Mouse (Mus musculus): ENCODE results near the gene Atg101. TPM values are rescaled to one million over a fixed set of nuclear protein-coding genes. Genes with fewer than 3 reads are reported as not detected.

Gene Atg101
- polyA plus RNA-seq, 1 experiment from 2014 or later: 49.4 TPM

DNA sequence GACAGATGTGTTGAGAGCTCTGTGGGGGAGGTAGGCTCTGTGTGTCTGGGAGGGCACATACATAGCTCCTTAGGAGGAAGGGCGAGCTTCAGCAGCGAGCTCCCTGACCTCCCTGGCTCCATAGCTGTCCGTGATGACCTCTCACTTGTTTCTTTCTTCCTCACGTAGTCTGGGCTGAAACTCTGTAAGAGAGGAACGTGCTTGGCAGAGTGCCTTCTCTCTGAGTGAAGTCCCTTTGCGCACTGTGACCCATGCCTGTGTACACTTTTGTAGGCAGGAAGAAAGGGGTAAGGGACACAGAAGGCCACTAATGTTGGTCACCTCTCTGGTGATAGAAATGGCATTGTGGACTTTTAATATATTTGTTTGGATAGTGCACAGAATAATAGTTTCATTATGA, 3.3 kb downstream of the Atg101 start:
- no peak overlapping the region for H3K27ac ChIP-seq (ENCODE audit: low read depth, low read length)
- 85% methylated on average over 6 of the region's 6 CpGs for WGBS (ENCODE audit: insufficient replicate concordance)
- H3K4me3 ChIP-seq (ENCODE audit: low read depth, low read length): no peak overlapping the region
- H3K4me1 ChIP-seq (ENCODE audit: control insufficient read depth, insufficient read depth, low read length): peaks cover 8% of the 10 kb centered on the region
- ATAC-seq (replicated peaks; ENCODE audit: insufficient number of reproducible peaks, low FRiP score, low TSS enrichment): no peak
- peaks cover 10% of the 10 kb centered on the region for H3K36me3 ChIP-seq (ENCODE audit: control insufficient read depth, insufficient read depth, low read length)
- no peaks in the 10 kb centered on the region for H3K9me3 ChIP-seq (replicated peaks; ENCODE audit: control insufficient read depth, low read length)
- H3K27me3 ChIP-seq (ENCODE audit: control insufficient read depth, insufficient read depth, low read length): no peaks in the 10 kb centered on the region
- H3K9ac ChIP-seq (ENCODE audit: low read depth, low read length): no peak overlapping the region
- H3K4me2 ChIP-seq: no peak overlapping the region

DNA sequence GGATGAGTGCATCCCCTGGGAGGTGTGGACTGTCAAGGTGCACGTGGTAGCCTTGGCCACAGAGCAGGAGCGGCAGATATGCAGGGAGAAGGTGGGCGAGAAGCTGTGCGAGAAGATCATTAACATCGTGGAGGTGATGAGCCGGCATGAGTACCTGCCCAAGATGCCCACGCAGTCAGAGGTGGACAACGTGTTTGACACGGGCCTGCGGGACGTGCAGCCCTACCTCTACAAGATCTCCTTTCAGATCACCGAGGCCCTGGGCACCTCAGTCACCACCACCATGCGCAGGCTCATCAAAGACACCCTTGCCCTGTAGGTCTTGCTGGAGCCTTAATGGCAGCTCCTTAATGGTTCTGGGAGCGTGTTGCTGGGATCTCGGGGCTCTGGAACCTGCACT, 6.3 kb downstream of the Atg101 start:
- WGBS (ENCODE audit: insufficient replicate concordance): 93% methylated on average over 15 of the region's 15 CpGs
- Histone ChIP-seq H3K9me3 (replicated peaks; ENCODE audit: control insufficient read depth, low read length) (no peaks in the 10 kb centered on the region), H3K4me1 (ENCODE audit: control insufficient read depth, insufficient read depth, low read length) (peaks cover 9% of the 10 kb centered on the region), H3K36me3 (ENCODE audit: control insufficient read depth, insufficient read depth, low read length) (peaks cover 10% of the 10 kb centered on the region), H3K4me2 (no peak overlapping the region), H3K27ac (ENCODE audit: low read depth, low read length) (no peak overlapping the region), H3K4me3 (ENCODE audit: low read depth, low read length) (no peak overlapping the region), H3K27me3 (ENCODE audit: control insufficient read depth, insufficient read depth, low read length) (no peaks in the 10 kb centered on the region), H3K9ac (ENCODE audit: low read depth, low read length) (no peak overlapping the region)
- ATAC-seq (replicated peaks; ENCODE audit: insufficient number of reproducible peaks, low FRiP score, low TSS enrichment): no peak

DNA sequence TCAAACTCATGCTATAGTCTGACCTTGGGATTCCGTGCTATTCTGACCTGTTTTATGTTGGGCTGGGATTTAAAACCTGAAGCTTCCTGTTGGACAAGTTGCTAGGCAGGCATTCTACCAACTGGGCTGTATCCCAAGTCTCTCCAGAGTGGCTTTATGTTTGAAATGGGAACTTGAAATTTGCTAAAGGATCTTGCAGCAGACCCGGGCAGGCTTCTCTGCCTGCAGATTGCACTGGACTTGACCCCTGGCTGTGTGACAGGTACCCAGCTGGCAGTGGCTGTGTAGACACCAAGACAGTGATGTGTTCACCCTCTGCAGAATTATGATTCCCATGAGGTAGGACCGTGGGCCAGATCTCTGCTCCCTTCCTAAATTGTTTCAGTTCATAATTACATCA, 7.9 kb downstream of the Atg101 start:
- Histone ChIP-seq H3K36me3 (ENCODE audit: control insufficient read depth, insufficient read depth, low read length) (peaks cover 10% of the 10 kb centered on the region), H3K4me2 (no peak overlapping the region), H3K9me3 (replicated peaks; ENCODE audit: control insufficient read depth, low read length) (no peaks in the 10 kb centered on the region), H3K27me3 (ENCODE audit: control insufficient read depth, insufficient read depth, low read length) (no peaks in the 10 kb centered on the region), H3K4me3 (ENCODE audit: low read depth, low read length) (no peak overlapping the region), H3K27ac (ENCODE audit: low read depth, low read length) (no peak overlapping the region), H3K4me1 (ENCODE audit: control insufficient read depth, insufficient read depth, low read length) (peaks cover 9% of the 10 kb centered on the region), H3K9ac (ENCODE audit: low read depth, low read length) (no peak overlapping the region)
- no peak for ATAC-seq (replicated peaks; ENCODE audit: insufficient number of reproducible peaks, low FRiP score, low TSS enrichment)
- WGBS (ENCODE audit: insufficient replicate concordance): 89% methylated on average over 3 of the region's 3 CpGs

DNA sequence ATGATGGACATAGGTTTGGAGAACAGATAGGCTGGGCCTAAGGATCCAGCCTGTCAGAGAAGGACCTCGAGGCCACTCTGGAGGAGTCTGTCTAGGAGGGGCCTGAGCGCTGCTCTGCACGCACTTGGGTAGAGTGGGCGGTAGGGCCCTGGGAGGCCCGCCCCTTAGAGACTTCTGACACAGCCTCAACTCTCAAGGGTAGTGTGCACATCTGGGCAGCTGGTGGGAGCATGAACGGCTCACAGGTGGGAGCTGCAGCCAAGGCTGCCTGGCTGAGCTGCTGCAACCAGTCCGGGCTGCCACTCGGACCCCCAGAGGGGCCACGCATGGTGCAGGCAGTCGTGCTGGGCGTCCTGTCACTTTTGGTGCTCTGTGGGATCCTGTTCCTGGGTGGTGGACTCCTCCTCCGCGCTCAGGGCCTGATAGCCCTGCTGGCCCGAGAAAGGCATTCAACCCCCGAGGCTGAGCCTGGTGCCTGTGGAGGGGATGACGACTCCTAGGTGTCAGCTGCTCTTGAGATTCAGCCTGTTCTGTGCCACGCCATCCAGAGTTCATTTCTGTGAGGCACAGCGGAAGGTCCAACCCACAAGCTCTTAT, 9.1 kb downstream of the Atg101 start, which contains the start of gene 6030408B16Rik:
TSS of gene 6030408B16Rik (plus strand) at position 188 of the 597 bp plus-strand sequence.
- H3K9ac ChIP-seq (ENCODE audit: low read depth, low read length): peak within 1 kb of the TSS; percentile 34; the same call in 1 of the 2 replicates
- no peaks in the 10 kb centered on the region for H3K9me3 ChIP-seq (replicated peaks; ENCODE audit: control insufficient read depth, low read length)
- no peaks in the 10 kb centered on the region for H3K27me3 ChIP-seq (ENCODE audit: control insufficient read depth, insufficient read depth, low read length)
- H3K36me3 ChIP-seq (ENCODE audit: control insufficient read depth, insufficient read depth, low read length): peaks cover 10% of the 10 kb centered on the region
- 0 out of 2 replicates have a peak, but pooled peaks have one; percentile 49 for ATAC-seq (replicated peaks; ENCODE audit: insufficient number of reproducible peaks, low FRiP score, low TSS enrichment)
- H3K4me2 ChIP-seq: peak within 1 kb of the TSS; percentile 31
- H3K4me1 ChIP-seq (ENCODE audit: control insufficient read depth, insufficient read depth, low read length): peaks cover 12% of the 10 kb centered on the region
- WGBS (ENCODE audit: insufficient replicate concordance): 36% methylated on average over 18 of the region's 18 CpGs
- H3K4me3 ChIP-seq (ENCODE audit: low read depth, low read length): no peak within 1 kb of the TSS
- 0 out of 2 replicates have a peak within 1 kb of the TSS, but pooled peaks have one; percentile 15 for H3K27ac ChIP-seq (ENCODE audit: low read depth, low read length)

DNA sequence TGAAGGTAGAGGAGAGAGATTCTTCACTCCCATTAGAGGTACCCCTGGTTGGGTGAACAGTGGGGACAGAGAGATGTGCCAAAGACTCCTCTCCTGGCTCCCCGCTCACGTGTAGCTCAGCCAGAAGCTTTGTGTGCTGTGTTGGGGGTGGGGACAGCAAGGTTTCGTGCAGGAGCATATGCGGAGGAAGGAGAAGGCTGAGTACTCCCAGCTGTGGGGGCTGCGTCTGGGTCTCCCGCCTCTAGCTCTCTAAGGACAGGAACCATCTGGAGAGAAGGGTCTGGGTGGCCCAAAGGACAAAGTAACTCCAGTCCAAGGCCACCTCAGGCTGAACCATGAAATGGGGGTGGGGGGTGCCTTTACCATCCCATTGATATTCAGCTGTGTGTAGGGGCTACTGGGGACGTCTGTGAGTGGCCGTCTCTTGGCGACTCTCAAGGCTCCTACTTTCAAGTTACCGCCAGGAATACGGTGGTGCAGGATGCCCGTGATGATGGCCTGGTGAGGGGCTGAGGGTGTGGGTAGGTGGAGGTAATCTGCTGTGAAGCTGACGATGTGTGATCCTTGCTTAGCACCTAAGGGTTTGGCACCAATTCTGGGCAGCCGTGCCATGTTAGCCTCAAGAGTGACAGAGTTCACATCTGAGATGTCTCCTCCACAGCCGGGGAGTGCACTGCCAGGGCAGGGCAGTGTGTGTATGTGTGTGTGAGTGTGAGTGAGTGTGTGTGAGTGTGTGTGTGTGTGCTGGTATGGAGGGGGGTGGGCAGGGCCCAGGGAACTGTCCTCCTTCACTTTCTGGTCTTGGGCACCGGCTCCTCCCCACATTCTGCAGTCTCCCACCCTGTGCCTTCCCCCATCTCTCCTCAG, 10.2 kb downstream of the Atg101 start:
- ATAC-seq (replicated peaks; ENCODE audit: insufficient number of reproducible peaks, low FRiP score, low TSS enrichment): no peak
- H3K27me3 ChIP-seq (ENCODE audit: control insufficient read depth, insufficient read depth, low read length): no peaks in the 10 kb centered on the region
- H3K9me3 ChIP-seq (replicated peaks; ENCODE audit: control insufficient read depth, low read length): no peaks in the 10 kb centered on the region
- 49% methylated on average over 16 of the region's 16 CpGs for WGBS (ENCODE audit: insufficient replicate concordance)
- peaks cover 10% of the 10 kb centered on the region for H3K36me3 ChIP-seq (ENCODE audit: control insufficient read depth, insufficient read depth, low read length)
- no peak overlapping the region for H3K4me3 ChIP-seq (ENCODE audit: low read depth, low read length)
- H3K4me1 ChIP-seq (ENCODE audit: control insufficient read depth, insufficient read depth, low read length): peaks cover 23% of the 10 kb centered on the region
- peak overlapping the region; percentile 22; the same call in 1 of the 2 replicates for H3K4me2 ChIP-seq
- no peak overlapping the region for H3K27ac ChIP-seq (ENCODE audit: low read depth, low read length)
- H3K9ac ChIP-seq (ENCODE audit: low read depth, low read length): no peak overlapping the region

DNA sequence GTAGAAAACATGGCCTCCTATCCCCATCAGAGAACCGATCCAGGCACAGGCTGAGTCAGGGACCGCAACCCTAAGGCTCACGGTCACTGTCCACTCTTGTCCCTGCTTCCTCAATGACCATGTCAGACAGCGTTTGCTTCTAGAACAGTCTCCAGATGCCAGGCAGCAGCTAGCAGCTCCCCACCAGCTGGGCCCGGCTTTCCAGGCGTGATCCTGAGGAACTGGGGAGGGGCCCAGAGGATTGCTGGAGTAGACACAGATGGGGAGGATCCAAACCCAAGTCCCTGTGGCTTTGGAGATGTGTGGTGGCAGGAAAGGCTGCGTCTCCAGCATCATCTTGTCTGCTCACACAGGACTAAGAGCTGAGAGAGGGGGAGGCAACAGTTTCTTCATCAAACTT, 11.0 kb downstream of the Atg101 start:
- Histone ChIP-seq H3K36me3 (ENCODE audit: control insufficient read depth, insufficient read depth, low read length) (peaks cover 6% of the 10 kb centered on the region; the same call in 1 of the 2 replicates), H3K4me1 (ENCODE audit: control insufficient read depth, insufficient read depth, low read length) (peaks cover 29% of the 10 kb centered on the region), H3K4me2 (no peak overlapping the region), H3K4me3 (ENCODE audit: low read depth, low read length) (no peak overlapping the region), H3K9ac (ENCODE audit: low read depth, low read length) (no peak overlapping the region), H3K9me3 (replicated peaks; ENCODE audit: control insufficient read depth, low read length) (no peaks in the 10 kb centered on the region), H3K27ac (ENCODE audit: low read depth, low read length) (no peak overlapping the region), H3K27me3 (ENCODE audit: control insufficient read depth, insufficient read depth, low read length) (no peaks in the 10 kb centered on the region)
- WGBS (ENCODE audit: insufficient replicate concordance): 66% methylated on average over 7 of the region's 7 CpGs
- no peak for ATAC-seq (replicated peaks; ENCODE audit: insufficient number of reproducible peaks, low FRiP score, low TSS enrichment)

DNA sequence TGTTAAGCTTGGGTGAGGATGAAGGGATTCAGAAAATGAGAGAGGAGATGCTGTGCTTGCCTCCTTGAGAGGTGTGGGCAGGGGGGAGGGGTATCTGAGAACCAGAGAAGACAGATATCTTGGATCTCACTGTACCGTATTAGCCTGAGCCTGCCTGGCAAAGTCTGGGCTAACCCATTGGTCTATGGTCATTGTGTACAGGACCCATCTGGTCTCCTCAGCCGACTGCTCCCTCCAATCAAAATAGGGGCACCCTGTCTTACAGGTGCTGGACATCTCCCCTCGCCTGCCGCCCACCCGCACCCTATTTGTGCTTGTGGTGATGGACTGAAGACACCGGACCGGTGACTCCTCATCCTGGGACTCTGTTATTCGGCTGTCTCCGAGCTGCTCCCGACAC, 11.5 kb downstream of the Atg101 start:
- H3K27me3 ChIP-seq (ENCODE audit: control insufficient read depth, insufficient read depth, low read length): no peaks in the 10 kb centered on the region
- no peak overlapping the region for H3K9ac ChIP-seq (ENCODE audit: low read depth, low read length)
- H3K9me3 ChIP-seq (replicated peaks; ENCODE audit: control insufficient read depth, low read length): no peaks in the 10 kb centered on the region
- peaks cover 6% of the 10 kb centered on the region; the same call in 1 of the 2 replicates for H3K36me3 ChIP-seq (ENCODE audit: control insufficient read depth, insufficient read depth, low read length)
- no peak overlapping the region for H3K4me3 ChIP-seq (ENCODE audit: low read depth, low read length)
- ATAC-seq (replicated peaks; ENCODE audit: insufficient number of reproducible peaks, low FRiP score, low TSS enrichment): no peak
- H3K4me2 ChIP-seq: no peak overlapping the region
- peaks cover 30% of the 10 kb centered on the region for H3K4me1 ChIP-seq (ENCODE audit: control insufficient read depth, insufficient read depth, low read length)
- 78% methylated on average over 10 of the region's 10 CpGs for WGBS (ENCODE audit: insufficient replicate concordance)
- no peak overlapping the region for H3K27ac ChIP-seq (ENCODE audit: low read depth, low read length)

DNA sequence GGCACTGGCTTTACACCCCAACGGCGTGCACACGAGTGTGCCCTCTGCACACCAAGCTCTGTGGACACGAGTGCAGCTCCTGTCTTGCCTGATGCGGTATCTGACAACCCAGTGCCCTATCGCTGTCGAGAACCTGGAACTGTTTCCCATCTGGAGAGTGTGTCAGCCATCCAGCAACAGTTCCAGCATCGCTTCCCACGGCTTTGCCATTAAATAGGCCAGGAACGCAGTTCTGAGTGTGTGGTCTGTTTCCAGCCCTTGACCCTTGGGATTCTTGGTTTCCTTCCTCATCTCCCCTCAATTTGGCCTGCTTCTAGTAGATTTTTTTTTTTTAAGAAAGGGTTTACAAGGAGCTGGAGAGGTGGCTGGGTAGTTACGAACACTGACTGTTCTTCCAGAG, 12.0 kb downstream of the Atg101 start:
- no peak for ATAC-seq (replicated peaks; ENCODE audit: insufficient number of reproducible peaks, low FRiP score, low TSS enrichment)
- WGBS (ENCODE audit: insufficient replicate concordance): 78% methylated on average over 11 of the region's 11 CpGs
- Histone ChIP-seq H3K9me3 (replicated peaks; ENCODE audit: control insufficient read depth, low read length) (no peaks in the 10 kb centered on the region), H3K4me1 (ENCODE audit: control insufficient read depth, insufficient read depth, low read length) (peaks cover 30% of the 10 kb centered on the region), H3K9ac (ENCODE audit: low read depth, low read length) (no peak overlapping the region), H3K27ac (ENCODE audit: low read depth, low read length) (no peak overlapping the region), H3K4me2 (no peak overlapping the region), H3K36me3 (ENCODE audit: control insufficient read depth, insufficient read depth, low read length) (peaks cover 4% of the 10 kb centered on the region; the same call in 1 of the 2 replicates), H3K4me3 (ENCODE audit: low read depth, low read length) (no peak overlapping the region), H3K27me3 (ENCODE audit: control insufficient read depth, insufficient read depth, low read length) (no peaks in the 10 kb centered on the region)

All from heart, embryonic 11.5 days (tissue).